Mouse (Mus musculus) lung, postnatal 0 days (tissue): ENCODE data around the gene Tha1.
A peak's percentile ranks its signal among the peaks of the same experiment; 100 is the strongest.

Experiments
- CTCF ChIP-seq: IDR thresholded peaks from 2 replicates; pipeline ENCODE4 v1.5.1; 2016; ENCODE audit warnings: antibody characterized with exemption, mild to moderate bottlenecking
- EP300 ChIP-seq: IDR thresholded peaks from 2 replicates; pipeline ENCODE4 v1.6.1; 2016; ENCODE audit warnings: antibody characterized with exemption, mild to moderate bottlenecking, control low read depth

DNA sequence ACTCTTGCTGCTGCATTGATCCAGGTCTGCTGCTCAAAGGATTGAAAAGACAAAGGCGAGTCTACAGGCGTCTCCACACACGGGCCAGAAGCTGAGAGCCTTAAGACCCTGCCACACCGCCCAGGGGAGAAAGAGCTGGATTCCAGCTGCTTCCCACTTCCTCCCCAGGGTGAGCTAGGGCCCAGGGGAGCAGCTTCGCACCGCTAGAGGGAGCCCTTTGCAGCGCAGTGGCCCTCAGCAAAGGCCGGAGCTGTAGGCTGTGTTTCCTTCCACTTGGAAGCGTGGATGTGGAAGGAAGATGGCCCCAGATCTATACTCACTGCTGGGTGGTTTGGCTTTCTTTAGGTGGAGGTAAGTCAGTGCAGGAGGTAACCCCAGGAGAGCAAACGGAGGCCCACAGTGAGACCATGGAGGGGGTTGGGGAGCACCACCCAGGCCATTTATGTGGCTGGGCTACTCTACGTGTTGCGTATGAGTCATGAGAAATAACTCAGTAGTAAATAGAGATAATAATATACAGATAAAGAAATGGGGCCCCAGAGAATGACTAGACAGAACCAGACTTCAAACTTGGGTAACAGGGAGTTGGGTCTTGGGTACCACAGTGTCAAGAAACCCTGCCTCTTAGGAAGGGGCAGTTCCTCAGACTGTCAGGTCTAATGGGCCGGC lies 39.5 kb upstream of the Tha1 start:
- TF ChIP-seq EP300: peak; percentile 4; the same call in 1 of the 2 replicates
- peak; percentile 99 for TF ChIP-seq CTCF
